ENCODE assay signal across 12 mouse cellular contexts in the genomic region with DNA sequence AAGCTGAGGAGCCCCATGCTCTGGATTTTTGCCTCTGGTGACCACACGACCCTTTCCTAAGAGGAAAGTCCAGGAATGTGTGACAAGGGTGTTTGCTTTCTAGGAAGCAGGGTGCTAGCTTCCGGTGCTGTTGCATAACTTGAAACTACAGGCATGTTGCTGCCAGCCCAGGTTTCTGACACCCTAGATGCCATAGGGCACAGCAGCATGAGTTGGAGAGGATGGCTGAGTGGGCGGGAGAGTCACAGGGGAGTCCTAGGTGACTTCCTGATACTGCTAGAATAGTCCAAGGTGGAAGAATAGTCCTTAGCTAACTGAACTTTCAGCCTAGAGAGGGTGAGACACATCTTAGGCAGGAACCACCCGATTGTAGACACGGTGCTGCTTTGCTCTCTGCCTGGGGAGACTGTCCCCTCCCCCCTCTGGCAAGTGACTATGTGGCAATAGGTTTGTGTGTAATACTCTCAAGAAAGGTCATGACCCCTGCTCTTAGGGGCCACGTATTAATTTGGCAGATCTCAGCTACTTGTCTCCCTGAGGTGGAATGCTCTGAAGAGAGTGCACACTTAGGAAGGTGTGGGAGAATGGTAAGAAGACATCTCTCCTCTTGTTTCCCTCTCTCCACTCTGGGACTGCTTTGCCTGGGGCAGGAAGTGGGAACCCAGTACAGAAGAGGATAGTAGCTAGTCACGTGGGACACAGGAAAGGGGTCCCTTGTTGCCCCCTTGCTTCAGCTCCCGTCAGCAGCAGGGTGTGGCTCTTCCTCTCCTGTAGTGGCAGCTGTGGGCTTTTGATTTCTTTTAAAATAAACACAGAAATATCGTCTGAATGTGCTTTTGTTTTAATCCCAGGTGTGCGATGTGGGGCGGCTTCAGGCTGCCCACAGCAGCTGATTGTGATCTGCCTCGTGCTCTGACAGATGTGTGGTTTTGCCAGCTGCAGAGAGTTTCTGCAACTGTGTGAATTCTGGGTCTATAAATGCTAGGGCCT. TPM values are rescaled to one million over a fixed set of nuclear protein-coding genes. Genes with fewer than 3 reads are reported as not detected.
A peak's percentile ranks its signal among the peaks of the same experiment; 100 is the strongest.
DNase-seq lines count a peak whose midpoint lies in the region; ATAC-seq and TF ChIP-seq lines count a peak whose summit lies in the region.
"Had no signal": no experiment of that assay in that cellular context is flagged by ENCODE, and none has a peak within 500 bp of the region (broad histone marks: within the 10 kb centered on the region; RNA-seq: fewer than 3 reads in every experiment).

No protein-coding gene starts in this region.

- peaks cover 0 to 8% of the 10 kb centered on the region in 2 experiments; a peak in 3 of 4 replicates for H3K36me3 ChIP-seq in MEL (ENCODE audit: control insufficient read depth in 1 of 2, insufficient read depth in 2 of 2, low read length in 2 of 2)
- H3K36me3 ChIP-seq in small intestine, adult 2 months (ENCODE audit: control insufficient read depth, insufficient read depth, low read length): peaks cover 20% of the 10 kb centered on the region
- peaks cover 29% of the 10 kb centered on the region; the same call in 1 of the 2 replicates for H3K36me3 ChIP-seq in hindbrain, postnatal 0 days (ENCODE audit: insufficient read depth, low read length)

- peaks cover 2 to 32% of the 10 kb centered on the region in 2 experiments; a peak in 3 of 4 replicates for H3K4me1 ChIP-seq in MEL (ENCODE audit: control insufficient read depth in 1 of 2, insufficient read depth in 2 of 2, low read length in 2 of 2)
- H3K4me1 ChIP-seq in lung, adult 2 months (ENCODE audit: control insufficient read depth, insufficient read depth, low read length): peaks cover 7% of the 10 kb centered on the region
- peaks cover 23% of the 10 kb centered on the region for H3K4me1 ChIP-seq in small intestine, adult 2 months (ENCODE audit: control insufficient read depth, insufficient read depth, insufficient read length, low read length)
- no peaks in the 10 kb centered on the region for H3K4me1 ChIP-seq in hindbrain, postnatal 0 days (ENCODE audit: insufficient read depth, low read length)

- no peaks in the 10 kb centered on the region for H3K79me2 ChIP-seq in MEL (ENCODE audit: control insufficient read depth, insufficient read depth, low read length, poor library complexity)

- no peak overlapping the region for H3K9ac ChIP-seq in MEL (ENCODE audit: control insufficient read depth, low read depth, low read length, poor library complexity, severe bottlenecking)
- H3K9ac ChIP-seq in hindbrain, postnatal 0 days (replicated peaks; ENCODE audit: low read length): no peak overlapping the region
- H3K9ac ChIP-seq: forebrain, postnatal 0 days; midbrain, embryonic 13.5 days had no signal

- intact Hi-C loops in heart, postnatal 25 days (cut with DNase I): no loop called here

- 18% methylated on average over 12 of the region's 12 CpGs for WGBS in lung, adult 2 months
- 28% methylated on average over 12 of the region's 12 CpGs for whole genome bisulfite sequencing in small intestine, adult 2 months
- 65% methylated on average over 12 of the region's 12 CpGs for WGBS in hindbrain, postnatal 0 days

- no peaks in the 10 kb centered on the region for H3K27me3 ChIP-seq in MEL (ENCODE audit: control insufficient read depth in 1 of 2, insufficient read depth in 2 of 2, low read length in 2 of 2)
- peaks cover 4% of the 10 kb centered on the region; the same call in 1 of the 2 replicates for H3K27me3 ChIP-seq in small intestine, adult 2 months (ENCODE audit: control insufficient read depth, insufficient read depth, low read length)
- H3K27me3 ChIP-seq in hindbrain, postnatal 0 days (ENCODE audit: insufficient read depth, low read length): peaks cover 7% of the 10 kb centered on the region

- H3K4me3 ChIP-seq in MEL (ENCODE audit: control insufficient read depth in 1 of 2, insufficient read depth in 1 of 2, low read depth in 2 of 2, low read length in 2 of 2): no peak overlapping the region
- H3K4me3 ChIP-seq in lung, adult 2 months (replicated peaks; ENCODE audit: extremely low read depth, low read depth, low read length): no peak overlapping the region
- H3K4me3 ChIP-seq in small intestine, adult 2 months (ENCODE audit: low read depth, low read length): peak overlapping the region; percentile 32
- no peak overlapping the region for H3K4me3 ChIP-seq in hindbrain, postnatal 0 days (ENCODE audit: low read length)
- H3K4me3 ChIP-seq: midbrain, embryonic 13.5 days had no signal

- H3K4me2 ChIP-seq in hindbrain, postnatal 0 days (ENCODE audit: low read depth, low read length): no peak overlapping the region
- H3K4me2 ChIP-seq: midbrain, embryonic 13.5 days had no signal

- TF ChIP-seq CTCF in MEL (IDR thresholded peaks at IDR 0.05 in 2 of 3, conservative IDR thresholded peaks at IDR 0.05 in 1 of 3; ENCODE audit: control insufficient read depth in 1 of 3, insufficient read depth in 1 of 3, low read depth in 2 of 3, low read length in 3 of 3, poor library complexity in 1 of 3, severe bottlenecking in 1 of 3): no peak
- TF ChIP-seq CTCF in lung, adult 2 months (IDR thresholded peaks at IDR 0.05; ENCODE audit: insufficient read depth, low read length): no peak
- TF ChIP-seq CTCF in small intestine, adult 2 months (IDR thresholded peaks at IDR 0.05; ENCODE audit: extremely low read depth, insufficient read length, insufficient replicate concordance, low read depth, low read length): no peak
- TF ChIP-seq CTCF in hindbrain, postnatal 0 days (IDR thresholded peaks at IDR 0.05; ENCODE audit: low read depth): no peak

- ATAC-seq in hindbrain, postnatal 0 days: no peak
- ATAC-seq: forebrain, postnatal 0 days; midbrain, embryonic 13.5 days had no signal

- no peak overlapping the region for H3K27ac ChIP-seq in MEL (ENCODE audit: control insufficient read depth, low read depth, low read length)
- peak overlapping the region; percentile 48 for H3K27ac ChIP-seq in small intestine, adult 2 months (ENCODE audit: insufficient read depth, low read depth, low read length)
- no peak overlapping the region for H3K27ac ChIP-seq in hindbrain, postnatal 0 days
- H3K27ac ChIP-seq: midbrain, embryonic 13.5 days had no signal

- TF ChIP-seq RAD21 in MEL (IDR thresholded peaks at IDR 0.05; ENCODE audit: low read depth, low read length): no peak

- no peak for TF ChIP-seq EP300 in MEL (IDR thresholded peaks at IDR 0.05; ENCODE audit: low read depth in 1 of 2, low read length in 2 of 2)

- TF ChIP-seq POLR2A in MEL (IDR thresholded peaks at IDR 0.05; ENCODE audit: control insufficient read depth in 1 of 2, insufficient read depth in 1 of 2, low read depth in 1 of 2, low read length in 2 of 2, poor library complexity in 1 of 2): no peak
- no peak for TF ChIP-seq POLR2A in lung, adult 2 months (IDR thresholded peaks at IDR 0.05; ENCODE audit: borderline replicate concordance, extremely low read depth, low read depth, low read length)
- TF ChIP-seq POLR2A in small intestine, adult 2 months (IDR thresholded peaks at IDR 0.05; ENCODE audit: low read depth, low read length): no peak

- peak; percentile 87 for DNase-seq in heart, adult 11 months
- DNase-seq in heart, postnatal 25 days (ENCODE audit: low spot score): no peak
- peak; percentile 31 for DNase-seq in MEL (ENCODE audit: low read depth, low spot score)
- peak; percentile 48 for DNase-seq in lung, adult 2 months
- DNase-seq in hindbrain, postnatal 0 days (ENCODE audit: low spot score): no peak
- DNase-seq in embryo, embryonic 10 days (ENCODE audit: low spot score): no peak
- DNase-seq in layer of hippocampus, adult 9-10 months (ENCODE audit: low spot score): no peak
- DNase-seq: forebrain, postnatal 0 days; heart, postnatal 4 days; layer of hippocampus, postnatal 36 days had no signal

- no peaks in the 10 kb centered on the region for H3K9me3 ChIP-seq in MEL (replicated peaks; ENCODE audit: insufficient read depth, low read length)
- no peaks in the 10 kb centered on the region for H3K9me3 ChIP-seq in hindbrain, postnatal 0 days (ENCODE audit: low read length)
- H3K9me3 ChIP-seq: midbrain, embryonic 13.5 days had no signal

RNA-seq across cellular contexts. Expression of a gene that starts 3.4 kb away (rescaled TPM):
- total RNA-seq in heart, postnatal 25 days (2021): 1 to 10 TPM; 2.5 to 2.7 TPM
- not detected in 2 replicates for total RNA-seq in MEL (2012; rRNA removed)
- polyA plus RNA-seq in MEL (2012; ENCODE audit: insufficient read depth in 1 of 2, insufficient read length in 2 of 2, low read depth in 1 of 2, low replicate concordance in 2 of 2, missing spikeins in 1 of 2): under 1 TPM in 1 of 2 experiments, not detected in 1; 0.06 TPM
- polyA plus RNA-seq in lung, adult 2 months (2012; rRNA removed): 1.4 and 1.5 TPM in 2 replicates
- polyA plus RNA-seq in small intestine, adult 2 months (2012; rRNA removed): 2.2 and 3.4 TPM in 2 replicates
- total RNA-seq in hindbrain, postnatal 0 days (2014; rRNA removed): not detected in 2 replicates
- not detected in 2 replicates for polyA plus RNA-seq in hindbrain, postnatal 0 days (2015; fragmentation: Nextera tagmentation; extraction: Ambion mirVana)
- total RNA-seq: forebrain, postnatal 0 days; layer of hippocampus, postnatal 36 days had no signal
- polyA plus RNA-seq: forebrain, postnatal 0 days; midbrain, embryonic 13.5 days had no signal

RNA-seq across cellular contexts. Expression of a gene that starts 11.9 kb away (rescaled TPM):
- total RNA-seq in heart, postnatal 25 days (2021): 10 to 100 TPM; 35.8 to 38.2 TPM
- total RNA-seq in MEL (2012; rRNA removed): 12.0 and 18.6 TPM in 2 replicates
- polyA plus RNA-seq in MEL (2012; ENCODE audit: insufficient read depth in 1 of 2, insufficient read length in 2 of 2, low read depth in 1 of 2, low replicate concordance in 2 of 2, missing spikeins in 1 of 2): 10 to 100 TPM in 1 of 2 experiments, not detected in 1; 37.7 TPM
- polyA plus RNA-seq in lung, adult 2 months (2012; rRNA removed): 83.8 and 93.2 TPM in 2 replicates
- polyA plus RNA-seq in small intestine, adult 2 months (2012; rRNA removed): 35.7 and 44.9 TPM in 2 replicates
- total RNA-seq in hindbrain, postnatal 0 days (2014; rRNA removed): 37.4 and 48.8 TPM in 2 replicates
- 22.6 and 27.0 TPM in 2 replicates for polyA plus RNA-seq in hindbrain, postnatal 0 days (2015; fragmentation: Nextera tagmentation; extraction: Ambion mirVana)

RNA-seq across cellular contexts. Expression of a gene that starts 12.0 kb away (rescaled TPM):
- total RNA-seq in heart, postnatal 25 days (2021): 10 to 100 TPM in 1 of 2 experiments, 1 to 10 TPM in 1; 7.3 to 11.4 TPM
- 44.4 and 57.4 TPM in 2 replicates for total RNA-seq in MEL (2012; rRNA removed)
- polyA plus RNA-seq in MEL (2012; ENCODE audit: insufficient read depth in 1 of 2, insufficient read length in 2 of 2, low read depth in 1 of 2, low replicate concordance in 2 of 2, missing spikeins in 1 of 2): 10 to 100 TPM in 1 of 2 experiments, not detected in 1; 44.0 TPM
- polyA plus RNA-seq in lung, adult 2 months (2012; rRNA removed): 28.6 and 30.6 TPM in 2 replicates
- 20.9 and 31.8 TPM in 2 replicates for polyA plus RNA-seq in small intestine, adult 2 months (2012; rRNA removed)
- 39.9 and 49.8 TPM in 2 replicates for total RNA-seq in hindbrain, postnatal 0 days (2014; rRNA removed)
- polyA plus RNA-seq in hindbrain, postnatal 0 days (2015; fragmentation: Nextera tagmentation; extraction: Ambion mirVana): 85.4 and 93.6 TPM in 2 replicates

RNA-seq across cellular contexts. Expression of a gene that starts 20.7 kb away (rescaled TPM):
- 1 to 10 TPM; 5.3 to 5.7 TPM for total RNA-seq in heart, postnatal 25 days (2021)
- total RNA-seq in MEL (2012; rRNA removed): 20.6 and 20.8 TPM in 2 replicates
- polyA plus RNA-seq in MEL (2012; ENCODE audit: insufficient read depth in 1 of 2, insufficient read length in 2 of 2, low read depth in 1 of 2, low replicate concordance in 2 of 2, missing spikeins in 1 of 2): 10 to 100 TPM in 1 of 2 experiments, not detected in 1; 25.5 TPM
- polyA plus RNA-seq in lung, adult 2 months (2012; rRNA removed): 27.4 and 31.9 TPM in 2 replicates
- 18.8 and 30.5 TPM in 2 replicates for polyA plus RNA-seq in small intestine, adult 2 months (2012; rRNA removed)
- total RNA-seq in hindbrain, postnatal 0 days (2014; rRNA removed): 67.1 and 89.6 TPM in 2 replicates
- 55.2 and 55.5 TPM in 2 replicates for polyA plus RNA-seq in hindbrain, postnatal 0 days (2015; fragmentation: Nextera tagmentation; extraction: Ambion mirVana)

RNA-seq across cellular contexts. Expression of a gene that starts 31.2 kb away (rescaled TPM):
- 10 to 100 TPM; 39.4 to 45.3 TPM for total RNA-seq in heart, postnatal 25 days (2021)
- total RNA-seq in MEL (2012; rRNA removed): 299 and 344 TPM in 2 replicates
- 100 to 1,000 TPM; 321 to 338 TPM for polyA plus RNA-seq in MEL (2012; ENCODE audit: insufficient read depth in 1 of 2, insufficient read length in 2 of 2, low read depth in 1 of 2, low replicate concordance in 2 of 2, missing spikeins in 1 of 2)
- polyA plus RNA-seq in lung, adult 2 months (2012; rRNA removed): 294 and 407 TPM in 2 replicates
- 127 and 242 TPM in 2 replicates for polyA plus RNA-seq in small intestine, adult 2 months (2012; rRNA removed)
- total RNA-seq in hindbrain, postnatal 0 days (2014; rRNA removed): 19.6 and 30.6 TPM in 2 replicates
- polyA plus RNA-seq in hindbrain, postnatal 0 days (2015; fragmentation: Nextera tagmentation; extraction: Ambion mirVana): 44.0 and 46.2 TPM in 2 replicates

Comparison
In these comparisons a context has a peak if more than half of its experiments do, and no peak if none do; other contexts are left out.
1. DNase-seq: peak in heart, adult 11 months (single experiment), MEL (single experiment) and lung, adult 2 months (single experiment); none in heart, postnatal 25 days (single experiment), hindbrain, postnatal 0 days (single experiment), embryo, embryonic 10 days (single experiment) and layer of hippocampus, adult 9-10 months (single experiment).